Mouse (Mus musculus) MEL (cell line): ENCODE data around the gene Nacc2. TPM values are rescaled to one million over a fixed set of nuclear protein-coding genes. Genes with fewer than 3 reads are reported as not detected.

Source experiments
- DNase-seq: peaks from one replicate; pipeline ENCODE4 v3.0.0; 2011; ENCODE audit warnings: low read depth, low spot score
- H3K27ac ChIP-seq: 2 replicates; pipeline ENCODE4 v1.5.1; 2012; ENCODE audit warnings: low read depth, mild to moderate bottlenecking, control low read depth, low read length, moderate library complexity; ENCODE audit not compliant: control insufficient read depth
- H3K27me3 ChIP-seq, 2 experiments: fragments of 150-350 bp in 1 of 2; sonication (generic) in 1 of 2; 2 replicates each; pipeline ENCODE4 v1.6.1; 2012; ENCODE audit warnings: low read length in 2 of 2, mild to moderate bottlenecking in 2 of 2, improper control_type of control experiment in 1 of 2, moderate library complexity in 1 of 2; ENCODE audit not compliant: insufficient read depth in 2 of 2, control insufficient read depth in 1 of 2
- H3K36me3 ChIP-seq, 2 experiments: 2 replicates each; pipeline ENCODE4 v1.6.1; 2012 to 2014; ENCODE audit warnings: low read length in 2 of 2, improper control_type of control experiment in 1 of 2, inconsistent platforms in 1 of 2, mild to moderate bottlenecking in 1 of 2; ENCODE audit not compliant: insufficient read depth in 2 of 2, control insufficient read depth in 1 of 2
- H3K4me1 ChIP-seq, 2 experiments: fragments of 150-350 bp in 1 of 2; sonication (generic) in 1 of 2; 2 replicates each; pipeline ENCODE4 v1.6.1; 2012; ENCODE audit warnings: low read length in 2 of 2, improper control_type of control experiment in 1 of 2, mild to moderate bottlenecking in 1 of 2; ENCODE audit not compliant: insufficient read depth in 2 of 2, control insufficient read depth in 1 of 2
- H3K4me3 ChIP-seq, 2 experiments: fragments of 150-350 bp in 1 of 2; sonication (generic) in 1 of 2; 2 replicates each; pipeline ENCODE4 v1.5.1; 2012; ENCODE audit warnings: low read depth in 2 of 2, low read length in 2 of 2, mild to moderate bottlenecking in 2 of 2, moderate library complexity in 2 of 2, control low read depth in 1 of 2, improper control_type of control experiment in 1 of 2; ENCODE audit not compliant: control insufficient read depth in 1 of 2, insufficient read depth in 1 of 2
- H3K79me2 ChIP-seq: 2 replicates; pipeline ENCODE4 v1.6.1; 2012; ENCODE audit warnings: mild to moderate bottlenecking, low read length, moderate library complexity; ENCODE audit not compliant: control insufficient read depth, poor library complexity, insufficient read depth
- H3K9ac ChIP-seq: 2 replicates; pipeline ENCODE4 v1.6.1; 2012; ENCODE audit warnings: low read depth, mild to moderate bottlenecking, control low read depth, low read length, moderate library complexity; ENCODE audit not compliant: control insufficient read depth, poor library complexity, severe bottlenecking
- H3K9me3 ChIP-seq: fragments of 150-350 bp; sonication (generic); replicated peaks from 2 replicates; pipeline ENCODE4 v1.6.1; 2012; ENCODE audit warnings: mild to moderate bottlenecking, low read length, improper control_type of control experiment, moderate library complexity; ENCODE audit not compliant: insufficient read depth
- CHD1 ChIP-seq: IDR thresholded peaks from 2 replicates; pipeline ENCODE4 v1.6.1; 2012; ENCODE audit warnings: low read depth, mild to moderate bottlenecking, inconsistent platforms, low read length, improper control_type of control experiment
- E2F4 ChIP-seq: IDR thresholded peaks from 2 replicates; pipeline ENCODE4 v1.6.1; 2011; ENCODE audit warnings: low read depth, low read length, improper control_type of control experiment, borderline replicate concordance
- ETS1 ChIP-seq: IDR thresholded peaks from 2 replicates; pipeline ENCODE4 v1.6.1; 2012; ENCODE audit warnings: low read depth, mild to moderate bottlenecking, inconsistent platforms, low read length, improper control_type of control experiment, moderate library complexity
- GATA1 ChIP-seq: IDR thresholded peaks from 2 replicates; pipeline ENCODE4 v1.6.1; 2011; ENCODE audit warnings: low read depth, low read length, improper control_type of control experiment
- KAT2A ChIP-seq: conservative IDR thresholded peaks from 2 replicates; pipeline ENCODE4 v1.6.1; 2012; ENCODE audit warnings: low read depth, low read length, improper control_type of control experiment, inconsistent platforms
- MAFK ChIP-seq: IDR thresholded peaks from 2 replicates; pipeline ENCODE4 v1.6.1; 2011; ENCODE audit warnings: low read depth, mild to moderate bottlenecking, low read length, improper control_type of control experiment, borderline replicate concordance
- MAX ChIP-seq: IDR thresholded peaks from 2 replicates; pipeline ENCODE4 v1.6.1; 2011; ENCODE audit warnings: low read length, improper control_type of control experiment
- MAZ ChIP-seq: IDR thresholded peaks from 2 replicates; pipeline ENCODE4 v1.6.1; 2012; ENCODE audit warnings: low read depth, mild to moderate bottlenecking, inconsistent platforms, low read length, improper control_type of control experiment
- POLR2A ChIP-seq, 2 experiments: IDR thresholded peaks; 2 replicates each; pipeline ENCODE4 v1.6.1; 2011 to 2012; ENCODE audit warnings: low read length in 2 of 2, mild to moderate bottlenecking in 2 of 2, control low read depth in 1 of 2, improper control_type of control experiment in 1 of 2, low read depth in 1 of 2, moderate library complexity in 1 of 2; ENCODE audit not compliant: control insufficient read depth in 1 of 2, insufficient read depth in 1 of 2, poor library complexity in 1 of 2
- POLR2AphosphoS2 ChIP-seq: IDR thresholded peaks from 2 replicates; pipeline ENCODE4 v1.6.1; 2011; ENCODE audit warnings: low read length, improper control_type of control experiment
- POLR2AphosphoS5 ChIP-seq: IDR thresholded peaks from 2 replicates; pipeline ENCODE4 v1.6.1; 2012; ENCODE audit warnings: low read depth, borderline replicate concordance, mild to moderate bottlenecking, inconsistent platforms, low read length, moderate library complexity, mixed read lengths
- SMC3 ChIP-seq: IDR thresholded peaks from 2 replicates; pipeline ENCODE4 v1.6.1; 2011; ENCODE audit warnings: low read depth, low read length, improper control_type of control experiment
- TBP ChIP-seq: IDR thresholded peaks from 2 replicates; pipeline ENCODE4 v1.8.0; 2011; ENCODE audit warnings: low read depth, low read length, improper control_type of control experiment
- TCF12 ChIP-seq: IDR thresholded peaks from 2 replicates; pipeline ENCODE4 v1.6.1; 2014; ENCODE audit warnings: low read depth, mild to moderate bottlenecking, inconsistent platforms, low read length, improper control_type of control experiment, moderate library complexity
- ZNF384 ChIP-seq: IDR thresholded peaks from 2 replicates; pipeline ENCODE4 v1.6.1; 2012; ENCODE audit warnings: low read depth, mild to moderate bottlenecking, inconsistent platforms, low read length, improper control_type of control experiment
- polyA plus RNA-seq, 2 experiments: library from polyadenylated mRNA; stranded (reverse) in 1 of 2; unstranded in 1 of 2; fragments of >175 nt in 1 of 2; fragments of >200 nt in 1 of 2; gene quantifications; 2 replicates each; pipeline versions ENCODE4 v1.2.1 to v1.2.4; 2012; ENCODE audit warnings: low replicate concordance in 2 of 2, low read depth in 1 of 2; ENCODE audit not compliant: insufficient read length in 2 of 2, insufficient read depth in 1 of 2, missing spikeins in 1 of 2
- total RNA-seq: library from RNA; depleted of rRNA; stranded (reverse); fragments of 300-350 nt; gene quantifications from 2 replicates; pipeline ENCODE4 v1.2.3, GENCODE M21; 2012

The Nacc2 gene
- total and polyA plus RNA-seq, 3 experiments, result 0.19 to 1.7 TPM; not detected in 1

GRCm38 (mm10) chr2:26118584-26119309 lies 4.3 kb downstream of the Nacc2 start:
- Histone ChIP-seq H3K9ac (no peak overlapping the region), H3K36me3 (no peaks in the 10 kb centered on the region), H3K4me1 (no peaks in the 10 kb centered on the region), H3K27ac (no peak overlapping the region), H3K27me3 (peaks cover 0 to 10% of the 10 kb centered on the region in 2 experiments; a peak in 3 of 4 replicates), H3K4me3 (no peak overlapping the region), H3K9me3 (no peaks in the 10 kb centered on the region), H3K79me2 (no peaks in the 10 kb centered on the region)
- no peak for DNase-seq
- no peak for TF ChIP-seq MAFK
- TF ChIP-seq SMC3, result no peak
- no peak for TF ChIP-seq KAT2A
- no peak for TF ChIP-seq GATA1
- no peak for TF ChIP-seq ETS1
- no peak for TF ChIP-seq POLR2AphosphoS5
- TF ChIP-seq TCF12, result no peak
- TF ChIP-seq E2F4, result no peak
- no peak for TF ChIP-seq TBP

GRCm38 (mm10) chr2:26117580-26117979 lies 5.4 kb downstream of the Nacc2 start:
- no peak overlapping the region for H3K9ac ChIP-seq
- H3K27ac ChIP-seq, result no peak overlapping the region
- no peak for DNase-seq
- peaks cover 0 to 8% of the 10 kb centered on the region in 2 experiments; a peak in 2 of 4 replicates for H3K27me3 ChIP-seq
- H3K4me3 ChIP-seq, result no peak overlapping the region
- no peaks in the 10 kb centered on the region for H3K4me1 ChIP-seq
- no peaks in the 10 kb centered on the region for H3K79me2 ChIP-seq
- no peaks in the 10 kb centered on the region for H3K36me3 ChIP-seq
- H3K9me3 ChIP-seq, result no peaks in the 10 kb centered on the region
- TF ChIP-seq POLR2A (IDR thresholded peaks at IDR 0.05; ENCODE audit: control insufficient read depth in 1 of 2, insufficient read depth in 1 of 2, low read depth in 1 of 2, low read length in 2 of 2, poor library complexity in 1 of 2) (no peak), TBP (no peak), CHD1 (no peak), ZNF384 (0 out of 2 replicates have a peak, but pooled peaks have one; percentile 8)

GRCm38 (mm10) chr2:26116550-26116949 lies 6.5 kb downstream of the Nacc2 start:
- Histone ChIP-seq H3K4me1 (no peaks in the 10 kb centered on the region), H3K79me2 (no peaks in the 10 kb centered on the region), H3K4me3 (no peak overlapping the region), H3K27ac (no peak overlapping the region), H3K9ac (no peak overlapping the region), H3K9me3 (no peaks in the 10 kb centered on the region), H3K27me3 (peaks cover 0 to 2% of the 10 kb centered on the region in 2 experiments; a peak in 1 of 4 replicates), H3K36me3 (no peaks in the 10 kb centered on the region)
- no peak for DNase-seq
- TF ChIP-seq TBP, result no peak
- no peak for TF ChIP-seq MAZ
- TF ChIP-seq POLR2AphosphoS2, result no peak
- no peak for TF ChIP-seq MAX
